8 mouse cellular contexts compared by ENCODE assay signal in genomic region chr4:99193214-99193613, GRCm38 (mm10). TPM values are rescaled to one million over a fixed set of nuclear protein-coding genes. Genes with fewer than 3 reads are reported as not detected.
DNase-seq lines count a peak whose midpoint lies in the region; ATAC-seq and TF ChIP-seq lines count a peak whose summit lies in the region.

No protein-coding gene starts in this region.

- H3K4me3 ChIP-seq in heart, postnatal 0 days (ENCODE audit: low read depth, low read length), result peak overlapping the region; percentile 86
- peak overlapping the region; percentile 11; the same call in 1 of the 2 replicates for H3K4me3 ChIP-seq in bone marrow macrophage, adult 2 months (ENCODE audit: insufficient read depth, low read length)
- peak overlapping the region; percentile 68; the same call in 1 of the 2 replicates for H3K4me3 ChIP-seq in hindbrain, embryonic 11.5 days (ENCODE audit: low read depth, low read length)
- peak overlapping the region; percentile 57; the same call in 1 of the 2 replicates for H3K4me3 ChIP-seq in midbrain, embryonic 11.5 days (ENCODE audit: low read depth, low read length)

- WGBS in heart, postnatal 0 days, result 49% methylated on average over 6 of the region's 6 CpGs
- WGBS in hindbrain, embryonic 11.5 days, result 66% methylated on average over 6 of the region's 6 CpGs
- WGBS in midbrain, embryonic 11.5 days, result 62% methylated on average over 6 of the region's 6 CpGs

- no peak for DNase-seq in heart, postnatal 0 days (ENCODE audit: low spot score)
- no peak for DNase-seq in heart, postnatal 14 days
- DNase-seq in hindbrain, embryonic 11.5 days (ENCODE audit: low spot score), result no peak
- DNase-seq in midbrain, embryonic 11.5 days (ENCODE audit: low spot score, missing footprints), result no peak
- DNase-seq in thymus, postnatal 36 days, result no peak
- no peak for DNase-seq in right cerebral cortex, adult 2 months (ENCODE audit: low spot score in 2 of 2)
- no peak for DNase-seq in adrenal gland, postnatal 4 days (ENCODE audit: low spot score in 2 of 2)

- no peak for TF ChIP-seq CTCF in heart, postnatal 0 days (IDR thresholded peaks at IDR 0.05; ENCODE audit: low read depth)
- no peak for TF ChIP-seq CTCF in bone marrow macrophage, adult 2 months (IDR thresholded peaks at IDR 0.05; ENCODE audit: low read depth, low read length)

- no peaks in the 10 kb centered on the region for H3K9me3 ChIP-seq in heart, postnatal 0 days (replicated peaks; ENCODE audit: control insufficient read depth, low read length)
- no peaks in the 10 kb centered on the region for H3K9me3 ChIP-seq in hindbrain, embryonic 11.5 days (ENCODE audit: control insufficient read depth, low read length)
- H3K9me3 ChIP-seq in midbrain, embryonic 11.5 days (ENCODE audit: control insufficient read depth, low read length), result no peaks in the 10 kb centered on the region

- H3K9ac ChIP-seq in heart, postnatal 0 days (replicated peaks; ENCODE audit: low read depth, low read length), result 0 out of 2 replicates have a peak overlapping the region, but pooled peaks have one; percentile 84
- H3K9ac ChIP-seq in hindbrain, embryonic 11.5 days (ENCODE audit: low read depth, low read length), result no peak overlapping the region
- H3K9ac ChIP-seq in midbrain, embryonic 11.5 days (ENCODE audit: low read length), result peak overlapping the region; percentile 16; the same call in 1 of the 2 replicates

- H3K4me2 ChIP-seq in heart, postnatal 0 days (ENCODE audit: low read depth, low read length), result peak overlapping the region; percentile 77
- H3K4me2 ChIP-seq in hindbrain, embryonic 11.5 days (replicated peaks; ENCODE audit: low read depth, low read length), result peak overlapping the region; percentile 54
- peak overlapping the region; percentile 54 for H3K4me2 ChIP-seq in midbrain, embryonic 11.5 days

- 0 out of 2 replicates have a peak, but pooled peaks cover 6% of the 10 kb centered on the region for H3K4me1 ChIP-seq in heart, postnatal 0 days (ENCODE audit: control insufficient read depth, insufficient read depth)
- H3K4me1 ChIP-seq in bone marrow macrophage, adult 2 months (ENCODE audit: control insufficient read depth, insufficient read depth, low read length), result peaks cover 6% of the 10 kb centered on the region
- no peaks in the 10 kb centered on the region for H3K4me1 ChIP-seq in hindbrain, embryonic 11.5 days (replicated peaks; ENCODE audit: control insufficient read depth, insufficient read depth, low read length)
- H3K4me1 ChIP-seq in midbrain, embryonic 11.5 days (ENCODE audit: control insufficient read depth, insufficient read depth, low read length), result peaks cover 9% of the 10 kb centered on the region; the same call in 1 of the 2 replicates

- no peak for TF ChIP-seq EP300 in heart, postnatal 0 days (IDR thresholded peaks at IDR 0.05; ENCODE audit: low read depth)

- no peak overlapping the region for H3K27ac ChIP-seq in heart, postnatal 0 days (ENCODE audit: low read depth)
- peak overlapping the region; percentile 89 for H3K27ac ChIP-seq in bone marrow macrophage, adult 2 months (ENCODE audit: insufficient read depth, low read depth, low read length)
- H3K27ac ChIP-seq in hindbrain, embryonic 11.5 days (ENCODE audit: low read depth, low read length), result no peak overlapping the region
- no peak overlapping the region for H3K27ac ChIP-seq in midbrain, embryonic 11.5 days (ENCODE audit: low read depth, low read length)

- no peaks in the 10 kb centered on the region for H3K36me3 ChIP-seq in heart, postnatal 0 days (replicated peaks; ENCODE audit: control insufficient read depth, insufficient read depth, low read length)
- H3K36me3 ChIP-seq in hindbrain, embryonic 11.5 days (ENCODE audit: control insufficient read depth, insufficient read depth, low read length), result no peaks in the 10 kb centered on the region
- H3K36me3 ChIP-seq in midbrain, embryonic 11.5 days (ENCODE audit: control insufficient read depth, insufficient read depth, low read length), result no peaks in the 10 kb centered on the region

- intact Hi-C loops in heart, postnatal 14 days (cut with DNase I), result no loop called here

- no peak for ATAC-seq in heart, postnatal 0 days (ENCODE audit: insufficient read depth, low read depth)
- no peak for ATAC-seq in hindbrain, embryonic 11.5 days (ENCODE audit: low FRiP score)
- no peak for ATAC-seq in midbrain, embryonic 11.5 days (ENCODE audit: low FRiP score)

- H3K27me3 ChIP-seq in heart, postnatal 0 days (ENCODE audit: control insufficient read depth, insufficient read depth, low read length), result no peaks in the 10 kb centered on the region
- no peaks in the 10 kb centered on the region for H3K27me3 ChIP-seq in hindbrain, embryonic 11.5 days (ENCODE audit: control insufficient read depth, insufficient read depth, low read length)
- H3K27me3 ChIP-seq in midbrain, embryonic 11.5 days (ENCODE audit: control insufficient read depth, insufficient read depth, low read length), result no peaks in the 10 kb centered on the region

- TF ChIP-seq POLR2A in bone marrow macrophage, adult 2 months (IDR thresholded peaks at IDR 0.05; ENCODE audit: borderline replicate concordance, low read depth, low read length), result no peak

RNA-seq across cellular contexts. Expression of gene Atg4c, which starts 0.5 kb away (rescaled TPM):
- total RNA-seq in heart, postnatal 0 days (2014; rRNA removed; ENCODE audit: low replicate concordance), result 2.4 and 15.2 TPM in 2 replicates
- 6.2 and 6.7 TPM in 2 replicates for polyA plus RNA-seq in heart, postnatal 0 days (2015; fragmentation: Nextera tagmentation; extraction: Ambion mirVana)
- total RNA-seq in heart, postnatal 14 days (2021), result 1 to 10 TPM; 5.2 to 5.9 TPM
- 23.5 and 23.8 TPM in 2 replicates for polyA plus RNA-seq in bone marrow macrophage, adult 2 months (2012; ENCODE audit: insufficient read depth, insufficient read length, missing spikeins)
- 13.7 and 16.8 TPM in 2 replicates for polyA plus RNA-seq in hindbrain, embryonic 11.5 days (2014; fragmentation: Nextera tagmentation; extraction: Ambion mirVana)
- 13.7 and 16.7 TPM in 2 replicates for polyA plus RNA-seq in midbrain, embryonic 11.5 days (2014; fragmentation: Nextera tagmentation; extraction: Ambion mirVana)
- total RNA-seq in adrenal gland, postnatal 4 days (2021), result 10 to 100 TPM; 12.9 to 13.8 TPM

Comparison
In these comparisons a context has a peak if more than half of its experiments do, and no peak if none do; other contexts are left out.
1. H3K4me3 ChIP-seq: peak in every context shown above with its lines; median percentile 86 in heart, postnatal 0 days; 68 in hindbrain, embryonic 11.5 days; 57 in midbrain, embryonic 11.5 days; 11 in bone marrow macrophage, adult 2 months.